Mouse (Mus musculus) adrenal gland, postnatal 25 days (tissue): ENCODE measurements around the gene Sipa1l3. TPM values are rescaled to one million over a fixed set of nuclear protein-coding genes. Genes with fewer than 3 reads are reported as not detected.
A peak's percentile ranks its signal among the peaks of the same experiment; 100 is the strongest.

Source experiments
- DNase-seq: peaks from one replicate; pipeline ENCODE4 v3.0.0; 2021; ENCODE audit warnings: mixed read lengths
- total RNA-seq: library from RNA; stranded (reverse); gene quantifications from 2 replicates; pipeline ENCODE4 v1.2.3, GENCODE M21; 2021

Gene Sipa1l3
- total RNA-seq, 1 experiment from 2014 or later: 36.3 TPM

- no peak for DNase-seq
Observed at GRCm38 (mm10) chr7:29411216-29411816, 107.1 kb downstream of the Sipa1l3 start.

- DNase-seq: no peak
Observed at GRCm38 (mm10) chr7:29410402-29410801, 108.0 kb downstream of the Sipa1l3 start.

GRCm38 (mm10) chr7:29406855-29407254, 111.6 kb downstream of the Sipa1l3 start:
- no peak for DNase-seq

- DNase-seq: no peak
Observed at GRCm38 (mm10) chr7:29404126-29404525, 114.3 kb downstream of the Sipa1l3 start.

GRCm38 (mm10) chr7:29402015-29402414, 116.4 kb downstream of the Sipa1l3 start:
- no peak for DNase-seq

GRCm38 (mm10) chr7:29400451-29400850, 118.0 kb downstream of the Sipa1l3 start:
- DNase-seq: no peak

GRCm38 (mm10) chr7:29399056-29399455, 119.4 kb downstream of the Sipa1l3 start:
- no peak for DNase-seq

GRCm38 (mm10) chr7:29397486-29397885, 121.0 kb downstream of the Sipa1l3 start:
- no peak for DNase-seq

GRCm38 (mm10) chr7:29396943-29397340, 121.5 kb downstream of the Sipa1l3 start:
- no peak for DNase-seq

GRCm38 (mm10) chr7:29396216-29396942, 122.1 kb downstream of the Sipa1l3 start:
- DNase-seq: no peak

- DNase-seq: no peak
Observed at GRCm38 (mm10) chr7:29395179-29395578, 123.3 kb downstream of the Sipa1l3 start.

GRCm38 (mm10) chr7:29393292-29393691, 125.1 kb downstream of the Sipa1l3 start:
- DNase-seq: no peak

GRCm38 (mm10) chr7:29392805-29393204, 125.6 kb downstream of the Sipa1l3 start:
- no peak for DNase-seq

- no peak for DNase-seq
Observed at GRCm38 (mm10) chr7:29391761-29392512, 126.5 kb downstream of the Sipa1l3 start.

GRCm38 (mm10) chr7:29391112-29391760, 127.2 kb downstream of the Sipa1l3 start:
- no peak for DNase-seq

GRCm38 (mm10) chr7:29390234-29390633, 128.2 kb downstream of the Sipa1l3 start:
- DNase-seq: no peak

GRCm38 (mm10) chr7:29387524-29388068, 130.8 kb downstream of the Sipa1l3 start:
- no peak for DNase-seq

GRCm38 (mm10) chr7:29386349-29386748, 132.1 kb downstream of the Sipa1l3 start:
- DNase-seq: no peak

- DNase-seq: no peak
Observed at GRCm38 (mm10) chr7:29385791-29386190, 132.7 kb downstream of the Sipa1l3 start.

GRCm38 (mm10) chr7:29383255-29383654, 135.2 kb downstream of the Sipa1l3 start:
- peak; percentile 90 for DNase-seq

GRCm38 (mm10) chr7:29381466-29382040, 136.9 kb downstream of the Sipa1l3 start:
- DNase-seq: peak; percentile 54

- no peak for DNase-seq
Observed at GRCm38 (mm10) chr7:29374054-29374453, 144.4 kb downstream of the Sipa1l3 start.
